Mouse (Mus musculus) erythroblast, embryonic 14.5 days (primary cell): ENCODE results near the gene Tshz2.

Experiments
- GATA1 ChIP-seq: IDR thresholded peaks from 2 replicates; pipeline ENCODE4 v1.6.1; 2012; ENCODE audit warnings: low read length, inconsistent platforms, mixed read lengths
- TAL1 ChIP-seq: IDR thresholded peaks from 3 replicates; pipeline ENCODE4 v1.6.1; 2012; ENCODE audit warnings: low read length, inconsistent platforms, mixed read lengths

DNA sequence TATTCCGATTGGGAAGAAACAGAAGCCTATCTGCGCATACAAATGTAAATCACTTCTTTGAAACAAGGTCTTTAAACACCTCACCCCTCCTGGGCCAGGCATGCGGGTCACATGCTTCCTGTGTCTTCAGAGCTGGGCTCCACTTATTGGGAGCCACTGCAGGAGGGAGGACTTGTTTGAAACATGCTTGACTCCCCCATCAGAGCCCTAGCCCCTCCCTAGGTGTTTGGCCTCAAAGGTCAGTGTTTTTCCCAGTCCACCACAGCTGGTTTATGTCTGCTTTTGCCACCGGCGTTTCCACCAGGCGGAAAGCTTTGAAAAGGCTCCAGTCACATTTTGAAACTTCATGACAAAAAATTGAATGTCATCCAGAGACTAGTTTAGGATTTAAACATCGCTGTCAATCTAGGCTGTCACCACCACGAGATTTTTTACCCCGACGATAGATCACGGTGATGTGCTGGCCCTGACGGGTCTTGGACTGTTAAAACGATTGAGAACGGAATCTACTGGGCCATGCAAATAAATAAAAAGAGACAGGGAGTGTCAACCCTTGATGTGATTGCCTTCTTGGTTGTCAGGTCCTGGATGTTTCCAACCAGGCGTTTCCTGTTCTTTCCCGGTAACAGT lies 96.0 kb downstream of the Tshz2 start:
- TF ChIP-seq GATA1 (no peak), TAL1 (no peak)
